Mouse (Mus musculus) gastrocnemius, adult 8-10 months (tissue): ENCODE results near the gene Cabp7. TPM values are rescaled to one million over a fixed set of nuclear protein-coding genes. Genes with fewer than 3 reads are reported as not detected.
"Not testable (repeated sequence)": the region's sequence is repeated elsewhere in the genome, so short reads cannot be mapped to it uniquely, and the experiment has no call there.

Experiments
- DNase-seq, 2 experiments: peaks; one replicate each; pipeline ENCODE4 v3.0.0; 2022; ENCODE audit warnings: low spot score in 2 of 2
- total RNA-seq, 4 experiments: library from RNA; stranded (reverse); gene quantifications; 2 replicates each; pipeline ENCODE4 v1.2.4; 2022

Gene Cabp7
- total RNA-seq, 4 experiments from 2014 or later, result 0.10 to 0.12 TPM; not detected in 2

GRCm38 (mm10) chr11:4750263-4750662 lies 3.7 kb upstream of the Cabp7 start:
- peak in 1 of 2 experiments; percentile 19 for DNase-seq

- DNase-seq, result no peak
These were observed 707 bp upstream of the Cabp7 start for GRCm38 (mm10) chr11:4747285-4747684.

- no peak for DNase-seq
These were observed 609 bp downstream of the Cabp7 start for GRCm38 (mm10) chr11:4745969-4746368.

- DNase-seq, result no peak
These were observed 1.9 kb downstream of the Cabp7 start for GRCm38 (mm10) chr11:4744691-4745090.

GRCm38 (mm10) chr11:4740785-4741184 lies 5.8 kb downstream of the Cabp7 start:
- no peak for DNase-seq

- no peak for DNase-seq
These were observed 7.9 kb downstream of the Cabp7 start for GRCm38 (mm10) chr11:4738719-4739118.

- no peak for DNase-seq
These were observed 8.9 kb downstream of the Cabp7 start for GRCm38 (mm10) chr11:4737682-4738081.

- no peak for DNase-seq
These were observed 10.2 kb downstream of the Cabp7 start for GRCm38 (mm10) chr11:4736355-4736754.

GRCm38 (mm10) chr11:4734179-4734578 lies 12.4 kb downstream of the Cabp7 start:
- DNase-seq, result no peak

GRCm38 (mm10) chr11:4731781-4732180 lies 14.8 kb downstream of the Cabp7 start:
- no peak for DNase-seq

GRCm38 (mm10) chr11:4730913-4731312 lies 15.7 kb downstream of the Cabp7 start:
- no peak for DNase-seq

- no peak for DNase-seq
These were observed 16.5 kb downstream of the Cabp7 start for GRCm38 (mm10) chr11:4730096-4730495.

GRCm38 (mm10) chr11:4729603-4730002 lies 17.0 kb downstream of the Cabp7 start:
- DNase-seq, result no peak

GRCm38 (mm10) chr11:4721728-4722127 lies 24.9 kb downstream of the Cabp7 start:
- DNase-seq, result no peak

GRCm38 (mm10) chr11:4720900-4721580 lies 25.5 kb downstream of the Cabp7 start:
- no peak for DNase-seq

GRCm38 (mm10) chr11:4720393-4720792 lies 26.2 kb downstream of the Cabp7 start:
- no peak for DNase-seq

- no peak for DNase-seq
These were observed 26.6 kb downstream of the Cabp7 start for GRCm38 (mm10) chr11:4719961-4720360.

GRCm38 (mm10) chr11:4718548-4718947 lies 28.0 kb downstream of the Cabp7 start:
- no peak for DNase-seq

- DNase-seq, result no peak
These were observed 29.9 kb downstream of the Cabp7 start for GRCm38 (mm10) chr11:4716530-4717236.

GRCm38 (mm10) chr11:4715596-4715995 lies 31.0 kb downstream of the Cabp7 start:
- no peak for DNase-seq

GRCm38 (mm10) chr11:4714727-4715126 lies 31.9 kb downstream of the Cabp7 start:
- DNase-seq, result no peak

- no peak for DNase-seq
These were observed 33.8 kb downstream of the Cabp7 start for GRCm38 (mm10) chr11:4712822-4713221.

GRCm38 (mm10) chr11:4710188-4710587 lies 36.4 kb downstream of the Cabp7 start:
- not testable (repeated sequence) for DNase-seq
